Mouse (Mus musculus) kidney, postnatal 0 days (tissue): ENCODE data around the gene Sf1. TPM values are rescaled to one million over a fixed set of nuclear protein-coding genes. Genes with fewer than 3 reads are reported as not detected.

ENCODE experiments used
- ATAC-seq: fragments of 200-750 bp; cut with Nextera tagmentation; replicated peaks from 2 replicates; pipeline ENCODE4 v1.8.0; 2017; ENCODE audit warnings: low read depth, moderate number of reproducible peaks, moderate TSS enrichment, moderate library complexity; ENCODE audit not compliant: low FRiP score
- DNase-seq: peaks from one replicate; pipeline ENCODE4 v3.0.0-alpha.2; 2016; ENCODE audit warnings: low spot score
- H3K27ac ChIP-seq: fragments of 300-500 bp; sonication (generic); 2 replicates; pipeline ENCODE4 v1.5.1; 2014; ENCODE audit warnings: mild to moderate bottlenecking
- H3K27me3 ChIP-seq: fragments of 300-500 bp; sonication (generic); 2 replicates; pipeline ENCODE4 v1.6.1; 2014; ENCODE audit warnings: low read length, mixed read lengths; ENCODE audit not compliant: insufficient read depth
- H3K36me3 ChIP-seq: fragments of 300-500 bp; sonication (generic); 2 replicates; pipeline ENCODE4 v1.6.1; 2014; ENCODE audit warnings: low read length, mixed read lengths; ENCODE audit not compliant: insufficient read depth
- H3K4me1 ChIP-seq: fragments of 300-500 bp; sonication (generic); replicated peaks from 2 replicates; pipeline ENCODE4 v1.6.1; 2014; ENCODE audit warnings: antibody characterized with exemption, low read length, mixed read lengths; ENCODE audit not compliant: insufficient read depth
- H3K4me2 ChIP-seq: fragments of 300-500 bp; sonication (generic); 2 replicates; pipeline ENCODE4 v1.6.1; 2014; ENCODE audit warnings: mild to moderate bottlenecking, low read length, moderate library complexity, mixed read lengths
- H3K4me3 ChIP-seq: fragments of 300-500 bp; sonication (generic); replicated peaks from 2 replicates; pipeline ENCODE4 v1.5.1; 2014; ENCODE audit warnings: low read depth, low read length
- H3K9ac ChIP-seq: fragments of 300-500 bp; sonication (generic); 2 replicates; pipeline ENCODE4 v1.6.1; 2014; ENCODE audit warnings: low read depth, low read length
- H3K9me3 ChIP-seq: fragments of 300-500 bp; sonication (generic); replicated peaks from 2 replicates; pipeline ENCODE4 v1.6.1; 2016; ENCODE audit warnings: low read length, inconsistent platforms, mixed read lengths
- CTCF ChIP-seq: IDR thresholded peaks from 2 replicates; pipeline ENCODE4 v1.5.1; 2016; ENCODE audit warnings: antibody characterized with exemption, low read depth, mild to moderate bottlenecking, moderate library complexity
- WGBS: fragments of 180-500 bp; shearing (Covaris S2); extraction: QIAGEN DNeasy Blood & Tissue Kit; methylation state at CpG from one replicate; pipeline ENCODE4 v1.1.7; 2014; 5-methylcytosine and 5-hydroxymethylcytosine counted together
- polyA plus RNA-seq: library from polyadenylated mRNA; unstranded; fragments of >200 nt; fragmentation: Nextera tagmentation; extraction: Ambion mirVana; gene quantifications from 2 replicates; pipeline ENCODE4 v1.2.1, GENCODE M21; 2015

Gene Sf1
- polyA plus RNA-seq, 1 experiment from 2014 or later, result 91.1 TPM

DNA sequence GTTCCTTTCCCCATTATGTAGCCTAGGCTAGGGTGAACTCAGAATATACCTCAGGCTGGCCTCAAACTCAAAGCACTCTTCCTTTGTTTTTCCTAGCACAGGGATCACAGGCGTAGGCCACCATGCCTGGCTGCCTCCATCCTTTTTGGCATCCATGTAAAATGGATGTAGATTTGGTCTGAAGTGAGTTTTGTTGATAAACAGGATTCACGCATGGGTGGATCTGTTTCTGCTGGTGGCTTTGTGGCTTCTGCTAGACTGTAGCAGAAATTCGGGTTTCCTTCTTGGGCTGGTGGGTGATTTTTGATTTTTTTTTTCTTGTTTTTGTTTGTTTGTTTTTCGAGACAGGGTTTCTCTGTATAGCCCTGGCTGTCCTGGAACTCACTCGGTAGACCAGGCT is 46.4 kb downstream of the Sf1 start:
- DNase-seq, result no peak
- no peak overlapping the region for H3K9ac ChIP-seq
- ATAC-seq, result no peak
- no peaks in the 10 kb centered on the region for H3K9me3 ChIP-seq
- TF ChIP-seq CTCF, result no peak
- H3K27me3 ChIP-seq, result no peaks in the 10 kb centered on the region
- no peak overlapping the region for H3K4me2 ChIP-seq
- 84% methylated on average over 5 of the region's 5 CpGs for WGBS
- H3K4me3 ChIP-seq, result no peak overlapping the region
- H3K36me3 ChIP-seq, result 0 out of 2 replicates have a peak, but pooled peaks cover 5% of the 10 kb centered on the region
- H3K4me1 ChIP-seq, result no peaks in the 10 kb centered on the region; the same call in 1 of the 2 replicates
- no peak overlapping the region for H3K27ac ChIP-seq

DNA sequence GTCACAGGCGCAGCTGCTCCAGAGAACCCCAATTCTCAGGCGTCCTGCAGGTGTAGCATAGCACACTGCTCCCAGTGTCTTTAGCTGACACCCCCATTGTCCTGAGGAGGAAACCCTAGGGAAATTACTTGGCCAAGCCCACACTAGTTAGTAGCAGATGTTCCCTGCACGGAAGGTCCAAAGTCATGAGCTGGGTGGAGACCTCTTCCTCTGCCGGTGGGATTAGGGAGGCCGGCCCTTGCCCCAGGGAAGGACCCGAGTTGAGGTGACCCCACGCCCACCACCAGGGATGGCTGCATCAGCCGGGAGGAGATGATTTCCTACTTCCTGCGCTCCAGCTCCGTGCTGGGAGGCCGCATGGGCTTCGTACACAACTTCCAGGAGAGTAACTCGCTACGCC is 49.3 kb downstream of the Sf1 start:
- Histone ChIP-seq H3K4me1 (peaks cover 3% of the 10 kb centered on the region; the same call in 1 of the 2 replicates), H3K27ac (no peak overlapping the region), H3K27me3 (no peaks in the 10 kb centered on the region), H3K9ac (no peak overlapping the region), H3K9me3 (no peaks in the 10 kb centered on the region), H3K4me2 (no peak overlapping the region), H3K36me3 (0 out of 2 replicates have a peak, but pooled peaks cover 5% of the 10 kb centered on the region), H3K4me3 (no peak overlapping the region)
- 42% methylated on average over 14 of the region's 14 CpGs for WGBS
- no peak for DNase-seq
- no peak for ATAC-seq
- no peak for TF ChIP-seq CTCF

- 59% methylated on average over 6 of the region's 6 CpGs for WGBS
- Histone ChIP-seq H3K27me3 (peaks cover 19% of the 10 kb centered on the region), H3K9me3 (no peaks in the 10 kb centered on the region), H3K36me3 (no peaks in the 10 kb centered on the region), H3K4me2 (no peak overlapping the region), H3K27ac (no peak overlapping the region), H3K4me3 (no peak overlapping the region), H3K4me1 (peaks cover 3% of the 10 kb centered on the region; the same call in 1 of the 2 replicates), H3K9ac (no peak overlapping the region)
- no peak for ATAC-seq
- no peak for DNase-seq
- TF ChIP-seq CTCF, result no peak
These were observed 52.0 kb downstream of the Sf1 start for GRCm38 (mm10) chr19:6415454-6415853.

GRCm38 (mm10) chr19:6416124-6416770 is 52.8 kb downstream of the Sf1 start:
- no peak for TF ChIP-seq CTCF
- Histone ChIP-seq H3K27me3 (peaks cover 25% of the 10 kb centered on the region), H3K4me1 (peaks cover 3% of the 10 kb centered on the region; the same call in 1 of the 2 replicates), H3K4me3 (no peak overlapping the region), H3K36me3 (no peaks in the 10 kb centered on the region), H3K4me2 (no peak overlapping the region), H3K9me3 (no peaks in the 10 kb centered on the region), H3K9ac (no peak overlapping the region), H3K27ac (no peak overlapping the region)
- no peak for DNase-seq
- WGBS, result 11% methylated on average over 9 of the region's 9 CpGs
- no peak for ATAC-seq

DNA sequence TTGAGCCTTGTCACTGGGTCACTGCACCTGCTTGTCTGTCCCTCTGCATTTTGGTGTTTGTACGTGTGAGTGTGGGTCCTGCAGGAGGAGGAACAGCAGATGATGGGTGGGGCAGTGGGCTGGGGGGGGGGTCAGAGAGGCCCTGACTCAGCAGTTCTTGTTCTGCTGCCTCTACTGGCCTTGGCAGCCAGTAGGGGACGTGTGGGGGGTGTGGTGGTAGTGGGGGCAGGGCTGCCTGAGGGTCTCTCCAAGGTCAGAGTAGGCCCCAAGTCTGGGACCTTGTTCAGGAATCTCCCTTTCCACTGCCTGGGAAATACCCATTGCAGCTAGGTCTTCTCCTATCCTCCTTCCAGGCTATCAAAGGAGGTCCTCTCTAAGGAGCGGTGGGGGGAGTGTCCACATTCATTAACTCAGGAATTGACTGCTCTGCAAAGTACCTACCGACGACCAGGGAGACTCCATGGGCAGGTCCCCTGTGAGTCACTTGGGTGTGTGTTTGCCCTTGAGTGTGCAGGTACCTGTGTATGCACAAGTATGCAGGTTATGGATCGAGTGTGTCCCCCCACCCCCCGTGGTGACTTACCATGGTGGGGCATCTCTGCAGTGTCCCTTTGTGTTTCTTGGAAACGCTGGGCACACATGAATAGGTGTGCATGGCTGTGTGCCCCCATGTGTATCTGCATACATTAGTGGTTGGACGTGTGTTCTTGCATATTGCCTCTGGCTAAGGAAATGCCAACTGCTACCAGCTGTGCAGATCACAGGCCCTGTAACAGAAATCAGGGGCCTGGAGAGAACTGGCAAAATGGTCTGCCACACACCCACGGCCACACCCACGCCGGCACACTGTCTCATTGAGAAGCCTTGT is 53.6 kb downstream of the Sf1 start:
- Histone ChIP-seq H3K4me3 (no peak overlapping the region), H3K36me3 (no peaks in the 10 kb centered on the region), H3K27me3 (peaks cover 25% of the 10 kb centered on the region), H3K9ac (no peak overlapping the region), H3K9me3 (no peaks in the 10 kb centered on the region), H3K4me2 (no peak overlapping the region), H3K27ac (no peak overlapping the region), H3K4me1 (peaks cover 3% of the 10 kb centered on the region; the same call in 1 of the 2 replicates)
- ATAC-seq (0 out of 2 replicates have a peak, but pooled peaks have one; percentile 23), DNase-seq (no peak)
- 56% methylated on average over 12 of the region's 12 CpGs for WGBS
- TF ChIP-seq CTCF, result no peak

DNA sequence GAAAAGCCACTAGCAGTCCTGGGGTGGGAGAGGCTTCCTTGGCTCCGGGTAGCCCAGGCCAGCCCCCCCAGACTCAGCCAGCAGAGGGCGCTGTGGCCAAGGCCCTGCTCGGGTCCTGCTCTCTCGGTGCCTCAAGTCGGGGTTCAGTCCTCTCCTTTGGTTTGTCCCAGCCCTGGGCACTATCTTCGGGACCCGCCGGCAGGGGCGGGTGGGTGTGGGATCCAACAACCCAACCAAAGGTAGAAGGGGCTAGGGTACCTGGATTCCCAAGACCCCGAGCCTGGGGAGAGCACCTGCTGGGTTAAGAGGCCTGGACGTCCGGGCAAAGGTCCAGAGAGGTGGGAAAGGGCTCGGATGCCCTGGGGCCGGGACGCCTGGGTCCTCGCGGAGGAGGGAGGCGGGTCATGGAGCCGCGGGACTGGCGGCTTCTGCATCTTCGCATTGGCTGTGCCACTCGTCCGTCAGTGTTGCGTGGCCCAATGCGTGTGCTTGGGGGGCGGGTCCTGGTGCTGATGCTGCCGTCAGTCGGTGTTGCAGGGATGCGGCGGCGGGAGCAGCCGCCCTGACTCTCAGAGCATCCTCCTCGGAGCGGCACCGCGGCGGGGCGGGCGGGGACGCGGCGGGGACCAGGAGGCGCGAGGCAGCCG is 54.9 kb downstream of the Sf1 start, which contains the start of gene Nrxn2:
Nrxn2 (plus strand) TSS at position 499 of the 647 bp plus-strand sequence.
- Histone ChIP-seq H3K9ac (no peak within 1 kb of the TSS), H3K4me1 (peaks cover 3% of the 10 kb centered on the region; the same call in 1 of the 2 replicates), H3K27ac (no peak within 1 kb of the TSS), H3K4me2 (peak within 1 kb of the TSS; percentile 82), H3K4me3 (peak within 1 kb of the TSS; percentile 41), H3K27me3 (peaks cover 25% of the 10 kb centered on the region), H3K9me3 (no peaks in the 10 kb centered on the region), H3K36me3 (no peaks in the 10 kb centered on the region)
- under 1% methylated on average over 38 of the region's 46 CpGs for WGBS
- TF ChIP-seq CTCF, result peak; percentile 89
- ATAC-seq, result peak; percentile 83
- peak; percentile 88 for DNase-seq
